Mouse (Mus musculus): ENCODE measurements around the gene Gabbr2. TPM values are rescaled to one million over a fixed set of nuclear protein-coding genes. Genes with fewer than 3 reads are reported as not detected.

Gabbr2 gene
- polyA plus RNA-seq, 1 experiment, result not detected

DNA sequence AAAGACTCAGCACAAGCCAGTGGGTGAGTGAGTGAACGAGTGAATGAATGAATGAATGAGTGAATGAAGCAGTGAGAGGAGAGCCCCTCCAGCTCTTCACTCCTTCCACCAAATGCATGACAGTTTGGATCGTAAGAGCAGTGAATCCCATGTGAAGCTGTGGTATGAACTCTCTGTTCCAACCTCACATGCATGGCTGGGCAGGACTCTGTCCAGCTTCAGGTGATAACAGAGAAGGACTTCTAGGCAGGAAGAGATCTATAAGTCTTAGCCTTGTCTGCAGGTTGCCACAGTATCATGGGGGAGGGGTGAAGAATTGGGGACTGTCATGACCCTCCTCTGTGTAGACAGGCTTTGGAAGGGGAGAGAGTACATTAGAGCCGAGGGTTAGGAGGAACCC is 122.8 kb downstream of the Gabbr2 start:
- H3K36me3 ChIP-seq (ENCODE audit: control insufficient read depth), result no peaks in the 10 kb centered on the region
- TF ChIP-seq GATA1 (IDR thresholded peaks at IDR 0.05; ENCODE audit: low read length), result no peak
- no peak for TF ChIP-seq TAL1 (IDR thresholded peaks at IDR 0.05; ENCODE audit: low read length)
- no peaks in the 10 kb centered on the region for H3K9me3 ChIP-seq (ENCODE audit: control insufficient read depth, low read length)
- H3K27me3 ChIP-seq (ENCODE audit: control insufficient read depth), result peaks cover 67% of the 10 kb centered on the region
- no peak overlapping the region for H3K4me3 ChIP-seq (replicated peaks)
- H3K4me1 ChIP-seq (ENCODE audit: control insufficient read depth), result no peaks in the 10 kb centered on the region

GRCm38 (mm10) chr4:46868181-46868580 is 123.5 kb downstream of the Gabbr2 start:
- Histone ChIP-seq H3K9me3 (ENCODE audit: control insufficient read depth, low read length) (no peaks in the 10 kb centered on the region), H3K4me3 (replicated peaks) (no peak overlapping the region), H3K27me3 (ENCODE audit: control insufficient read depth) (peaks cover 65% of the 10 kb centered on the region), H3K4me1 (ENCODE audit: control insufficient read depth) (no peaks in the 10 kb centered on the region; the same call in 1 of the 2 replicates), H3K36me3 (ENCODE audit: control insufficient read depth) (no peaks in the 10 kb centered on the region)
- no peak for TF ChIP-seq GATA1 (IDR thresholded peaks at IDR 0.05; ENCODE audit: low read length)
- TF ChIP-seq TAL1 (IDR thresholded peaks at IDR 0.05; ENCODE audit: low read length), result no peak

DNA sequence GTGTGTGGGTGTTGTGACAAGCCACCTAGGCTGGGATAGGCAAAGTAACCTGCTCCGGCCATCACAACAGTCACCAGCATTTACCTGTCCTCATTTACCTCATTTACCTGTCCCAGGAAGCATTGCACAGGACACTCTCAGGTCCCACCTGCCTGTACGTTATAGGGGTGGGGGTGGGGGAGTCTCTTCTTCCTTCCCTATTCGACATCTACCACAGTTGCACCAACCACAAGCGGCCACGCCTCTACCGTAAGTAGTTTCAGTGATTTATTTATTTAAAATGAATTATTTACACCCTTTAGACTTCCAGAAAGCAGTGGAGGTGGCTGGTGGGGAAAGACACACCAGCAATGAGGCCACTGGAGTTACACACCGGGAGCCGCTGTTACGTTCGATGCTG is 123.9 kb downstream of the Gabbr2 start:
- TF ChIP-seq GATA1 (IDR thresholded peaks at IDR 0.05; ENCODE audit: low read length) (no peak), TAL1 (IDR thresholded peaks at IDR 0.05; ENCODE audit: low read length) (no peak)
- H3K9me3 ChIP-seq (ENCODE audit: control insufficient read depth, low read length), result no peaks in the 10 kb centered on the region
- no peak overlapping the region for H3K4me3 ChIP-seq (replicated peaks)
- H3K27me3 ChIP-seq (ENCODE audit: control insufficient read depth), result peaks cover 62% of the 10 kb centered on the region
- H3K4me1 ChIP-seq (ENCODE audit: control insufficient read depth), result peaks cover 4% of the 10 kb centered on the region
- H3K36me3 ChIP-seq (ENCODE audit: control insufficient read depth), result no peaks in the 10 kb centered on the region

- no peak overlapping the region for H3K4me3 ChIP-seq (replicated peaks)
- H3K4me1 ChIP-seq (ENCODE audit: control insufficient read depth), result peaks cover 14% of the 10 kb centered on the region
- H3K36me3 ChIP-seq (ENCODE audit: control insufficient read depth), result peaks cover under 1% of the 10 kb centered on the region
- TF ChIP-seq TAL1 (IDR thresholded peaks at IDR 0.05; ENCODE audit: low read length) (no peak), GATA1 (IDR thresholded peaks at IDR 0.05; ENCODE audit: low read length) (no peak)
- no peaks in the 10 kb centered on the region for H3K9me3 ChIP-seq (ENCODE audit: control insufficient read depth, low read length)
- H3K27me3 ChIP-seq (ENCODE audit: control insufficient read depth), result peaks cover 53% of the 10 kb centered on the region
Measured at GRCm38 (mm10) chr4:46866070-46866469, 125.6 kb downstream of the Gabbr2 start.

GRCm38 (mm10) chr4:46863721-46864120 is 128.0 kb downstream of the Gabbr2 start:
- peaks cover 34% of the 10 kb centered on the region for H3K4me1 ChIP-seq (ENCODE audit: control insufficient read depth)
- no peaks in the 10 kb centered on the region for H3K9me3 ChIP-seq (ENCODE audit: control insufficient read depth, low read length)
- peaks cover 22% of the 10 kb centered on the region for H3K36me3 ChIP-seq (ENCODE audit: control insufficient read depth)
- TF ChIP-seq GATA1 (IDR thresholded peaks at IDR 0.05; ENCODE audit: low read length) (no peak), TAL1 (IDR thresholded peaks at IDR 0.05; ENCODE audit: low read length) (no peak)
- peaks cover 31% of the 10 kb centered on the region for H3K27me3 ChIP-seq (ENCODE audit: control insufficient read depth)
- H3K4me3 ChIP-seq (replicated peaks), result no peak overlapping the region

- H3K27me3 ChIP-seq (ENCODE audit: control insufficient read depth), result peaks cover 21% of the 10 kb centered on the region
- H3K4me1 ChIP-seq (ENCODE audit: control insufficient read depth), result peaks cover 42% of the 10 kb centered on the region
- peaks cover 32% of the 10 kb centered on the region for H3K36me3 ChIP-seq (ENCODE audit: control insufficient read depth)
- H3K4me3 ChIP-seq (replicated peaks), result no peak overlapping the region
- TF ChIP-seq TAL1 (IDR thresholded peaks at IDR 0.05; ENCODE audit: low read length) (no peak), GATA1 (IDR thresholded peaks at IDR 0.05; ENCODE audit: low read length) (no peak)
- H3K9me3 ChIP-seq (ENCODE audit: control insufficient read depth, low read length), result no peaks in the 10 kb centered on the region
Measured at GRCm38 (mm10) chr4:46862677-46863076, 129.0 kb downstream of the Gabbr2 start.

DNA sequence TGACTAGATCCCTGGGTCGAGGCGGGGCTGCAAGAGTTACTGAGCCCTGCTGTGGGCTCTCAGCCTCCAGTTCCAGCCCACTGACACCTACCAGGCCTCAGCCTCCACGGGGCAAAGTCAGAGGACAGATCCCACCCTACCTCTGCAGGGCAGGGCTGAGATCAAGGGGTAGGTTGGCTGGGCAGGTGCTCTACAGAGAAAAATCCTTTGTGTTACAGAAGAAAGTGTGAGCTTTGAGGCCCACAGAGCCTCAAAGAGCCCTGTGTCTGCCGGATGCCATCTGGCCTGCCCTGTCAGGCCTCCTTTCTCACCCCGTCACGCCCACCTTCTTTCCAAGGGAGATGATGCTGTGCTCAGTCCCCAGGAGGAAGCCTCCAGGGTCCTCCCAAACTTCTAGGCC is 131.1 kb downstream of the Gabbr2 start:
- Histone ChIP-seq H3K36me3 (ENCODE audit: control insufficient read depth) (peaks cover 53% of the 10 kb centered on the region), H3K4me1 (ENCODE audit: control insufficient read depth) (peaks cover 63% of the 10 kb centered on the region), H3K27me3 (ENCODE audit: control insufficient read depth) (peaks cover 4% of the 10 kb centered on the region), H3K4me3 (replicated peaks) (no peak overlapping the region), H3K9me3 (ENCODE audit: control insufficient read depth, low read length) (peaks cover 3% of the 10 kb centered on the region)
- no peak for TF ChIP-seq TAL1 (IDR thresholded peaks at IDR 0.05; ENCODE audit: low read length)
- no peak for TF ChIP-seq GATA1 (IDR thresholded peaks at IDR 0.05; ENCODE audit: low read length)

DNA sequence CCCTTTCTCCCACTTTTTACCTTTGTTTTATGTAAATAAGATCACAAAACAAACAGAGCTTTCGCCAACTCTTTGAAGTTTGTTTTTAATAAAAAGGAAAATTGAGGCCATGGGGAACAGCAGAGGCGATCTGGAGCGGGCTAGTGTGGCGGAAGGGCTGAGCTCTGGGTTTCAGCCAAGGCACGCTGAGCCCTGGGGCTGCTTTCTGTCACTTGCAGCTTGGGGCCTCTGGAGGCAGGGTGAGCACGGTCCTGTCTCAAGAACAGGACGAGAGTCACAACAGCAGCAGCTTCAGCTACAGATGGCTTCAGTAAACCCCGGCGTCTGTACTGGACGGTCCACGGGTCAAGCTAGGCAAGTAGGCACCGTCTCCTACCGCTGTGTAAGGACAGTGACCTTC is 132.8 kb downstream of the Gabbr2 start:
- TF ChIP-seq TAL1 (IDR thresholded peaks at IDR 0.05; ENCODE audit: low read length) (no peak), GATA1 (IDR thresholded peaks at IDR 0.05; ENCODE audit: low read length) (no peak)
- no peaks in the 10 kb centered on the region for H3K27me3 ChIP-seq (ENCODE audit: control insufficient read depth)
- H3K36me3 ChIP-seq (ENCODE audit: control insufficient read depth), result peaks cover 63% of the 10 kb centered on the region
- peaks cover 72% of the 10 kb centered on the region for H3K4me1 ChIP-seq (ENCODE audit: control insufficient read depth)
- peak overlapping the region; percentile 14 for H3K4me3 ChIP-seq (replicated peaks)
- H3K9me3 ChIP-seq (ENCODE audit: control insufficient read depth, low read length), result peaks cover 5% of the 10 kb centered on the region

- Histone ChIP-seq H3K36me3 (ENCODE audit: control insufficient read depth) (peaks cover 66% of the 10 kb centered on the region), H3K27me3 (ENCODE audit: control insufficient read depth) (no peaks in the 10 kb centered on the region), H3K4me1 (ENCODE audit: control insufficient read depth) (peaks cover 84% of the 10 kb centered on the region), H3K4me3 (replicated peaks) (peak overlapping the region; percentile 77), H3K9me3 (ENCODE audit: control insufficient read depth, low read length) (peaks cover 5% of the 10 kb centered on the region)
- TF ChIP-seq GATA1 (IDR thresholded peaks at IDR 0.05; ENCODE audit: low read length) (no peak), TAL1 (IDR thresholded peaks at IDR 0.05; ENCODE audit: low read length) (no peak)
Measured at GRCm38 (mm10) chr4:46856145-46856544, 135.5 kb downstream of the Gabbr2 start.

Data from erythroblast, embryonic 14.5 days (primary cell).